Mouse (Mus musculus): ENCODE results near the gene Ankrd11. TPM values are rescaled to one million over a fixed set of nuclear protein-coding genes. Genes with fewer than 3 reads are reported as not detected.

Ankrd11 gene
- 63.9 and 67.3 TPM in 2 replicates for polyA plus RNA-seq (2015; fragmentation: Nextera tagmentation; extraction: Ambion mirVana)

GRCm38 (mm10) chr8:123042158-123042973 lies at the start of gene Ankrd11:
TSS of gene Ankrd11 (minus strand) at chr8:123042277.
- Histone ChIP-seq H3K4me1 (peaks cover 17% of the 10 kb centered on the region; the same call in 1 of the 2 replicates), H3K27me3 (replicated peaks) (no peaks in the 10 kb centered on the region), H3K4me3 (replicated peaks) (peak within 1 kb of the TSS; percentile 99), H3K9me3 (no peaks in the 10 kb centered on the region), H3K4me2 (peak within 1 kb of the TSS; percentile 75), H3K36me3 (no peaks in the 10 kb centered on the region), H3K9ac (peak within 1 kb of the TSS; percentile 100), H3K27ac (peak within 1 kb of the TSS; percentile 97)
- under 1% methylated on average over 82 of the region's 91 CpGs for WGBS
- peak; percentile 98 for ATAC-seq (ENCODE audit: insufficient read depth, low FRiP score, low read depth)

DNA sequence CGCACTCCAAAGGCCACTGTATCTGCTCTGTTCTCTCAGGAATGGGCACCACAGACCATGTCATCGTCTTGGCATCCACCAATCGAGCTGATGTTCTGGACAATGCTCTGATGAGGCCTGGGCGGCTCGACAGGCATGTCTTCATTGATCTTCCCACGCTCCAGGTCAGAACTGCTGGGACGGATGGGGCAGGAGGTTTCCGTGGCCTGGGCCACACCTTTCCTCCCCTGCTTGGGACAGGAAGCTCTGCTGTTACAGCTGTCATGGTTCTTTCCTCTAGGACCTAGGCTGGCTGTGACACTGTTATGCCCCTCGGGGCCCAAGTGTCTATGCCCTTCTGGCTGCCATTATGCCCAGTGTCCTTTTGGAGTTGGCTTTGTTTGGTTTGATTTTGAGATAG lies 45.2 kb upstream of the Ankrd11 start:
- Histone ChIP-seq H3K9ac (no peak overlapping the region), H3K27me3 (replicated peaks) (no peaks in the 10 kb centered on the region), H3K9me3 (no peaks in the 10 kb centered on the region), H3K36me3 (peaks cover 61% of the 10 kb centered on the region), H3K4me1 (no peaks in the 10 kb centered on the region), H3K4me2 (no peak overlapping the region), H3K4me3 (replicated peaks) (no peak overlapping the region), H3K27ac (no peak overlapping the region)
- no peak for ATAC-seq (ENCODE audit: insufficient read depth, low FRiP score, low read depth)
- WGBS, result 82% methylated on average over 9 of the region's 9 CpGs

GRCm38 (mm10) chr8:123083610-123084009 lies 41.5 kb upstream of the Ankrd11 start:
- Histone ChIP-seq H3K4me3 (replicated peaks) (no peak overlapping the region), H3K36me3 (peaks cover 34% of the 10 kb centered on the region), H3K27ac (no peak overlapping the region), H3K9me3 (no peaks in the 10 kb centered on the region), H3K4me2 (no peak overlapping the region), H3K27me3 (replicated peaks) (no peaks in the 10 kb centered on the region), H3K9ac (no peak overlapping the region), H3K4me1 (no peaks in the 10 kb centered on the region)
- WGBS, result 88% methylated on average over 12 of the region's 12 CpGs
- no peak for ATAC-seq (ENCODE audit: insufficient read depth, low FRiP score, low read depth)

- no peak overlapping the region for H3K4me3 ChIP-seq (replicated peaks)
- no peaks in the 10 kb centered on the region for H3K9me3 ChIP-seq
- no peak overlapping the region for H3K27ac ChIP-seq
- H3K4me1 ChIP-seq, result no peaks in the 10 kb centered on the region
- peaks cover 33% of the 10 kb centered on the region for H3K36me3 ChIP-seq
- H3K4me2 ChIP-seq, result no peak overlapping the region
- H3K9ac ChIP-seq, result no peak overlapping the region
- H3K27me3 ChIP-seq (replicated peaks), result no peaks in the 10 kb centered on the region
- WGBS, result 74% methylated on average over 6 of the region's 6 CpGs
- no peak for ATAC-seq (ENCODE audit: insufficient read depth, low FRiP score, low read depth)
These were observed 40.9 kb upstream of the Ankrd11 start for GRCm38 (mm10) chr8:123082993-123083392.

GRCm38 (mm10) chr8:123077213-123077612 lies 35.1 kb upstream of the Ankrd11 start:
- H3K27me3 ChIP-seq (replicated peaks), result no peaks in the 10 kb centered on the region
- H3K27ac ChIP-seq, result no peak overlapping the region
- no peaks in the 10 kb centered on the region for H3K4me1 ChIP-seq
- no peaks in the 10 kb centered on the region for H3K9me3 ChIP-seq
- H3K9ac ChIP-seq, result no peak overlapping the region
- peaks cover 41% of the 10 kb centered on the region for H3K36me3 ChIP-seq
- H3K4me3 ChIP-seq (replicated peaks), result no peak overlapping the region
- WGBS, result 85% methylated on average over 6 of the region's 6 CpGs
- no peak overlapping the region for H3K4me2 ChIP-seq
- no peak for ATAC-seq (ENCODE audit: insufficient read depth, low FRiP score, low read depth)

GRCm38 (mm10) chr8:123071176-123071575 lies 29.1 kb upstream of the Ankrd11 start:
- H3K27me3 ChIP-seq (replicated peaks), result no peaks in the 10 kb centered on the region
- no peak overlapping the region for H3K9ac ChIP-seq
- H3K9me3 ChIP-seq, result no peaks in the 10 kb centered on the region
- peaks cover 23% of the 10 kb centered on the region; the same call in 1 of the 2 replicates for H3K36me3 ChIP-seq
- H3K4me3 ChIP-seq (replicated peaks), result no peak overlapping the region
- no peak overlapping the region for H3K27ac ChIP-seq
- H3K4me2 ChIP-seq, result no peak overlapping the region
- H3K4me1 ChIP-seq, result peaks cover 10% of the 10 kb centered on the region
- 65% methylated on average over 4 of the region's 4 CpGs for WGBS
- ATAC-seq (ENCODE audit: insufficient read depth, low FRiP score, low read depth), result no peak

DNA sequence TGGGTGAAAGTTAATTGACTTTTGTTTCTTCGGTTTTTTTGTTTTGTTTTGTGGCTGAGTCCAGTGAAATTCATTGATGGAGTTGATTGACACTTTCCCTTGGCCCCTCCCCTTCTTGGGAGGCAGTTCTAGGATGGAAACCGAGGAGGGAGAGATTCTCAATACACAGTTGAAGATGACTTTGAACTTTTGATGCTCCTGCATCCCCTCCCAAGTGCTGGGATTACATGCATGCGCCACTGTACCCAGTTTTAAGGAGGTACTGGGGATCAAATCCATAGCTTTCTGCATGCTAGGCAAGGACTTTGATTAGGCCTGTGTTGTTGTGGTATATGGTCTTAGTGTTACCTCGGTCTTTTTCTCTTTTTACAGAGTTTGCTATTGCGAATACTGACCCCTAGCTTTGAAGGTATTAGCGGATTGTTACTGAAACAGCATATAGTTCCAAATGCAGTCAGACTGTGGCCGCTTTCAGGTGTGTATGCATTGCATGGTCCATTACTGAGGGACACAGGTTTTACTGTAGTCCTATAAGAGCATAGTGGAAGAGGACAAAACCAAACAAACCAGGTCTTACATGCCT lies 24.1 kb upstream of the Ankrd11 start:
- Histone ChIP-seq H3K9me3 (no peaks in the 10 kb centered on the region), H3K9ac (peak overlapping the region; percentile 92), H3K27ac (peak overlapping the region; percentile 86), H3K36me3 (no peaks in the 10 kb centered on the region), H3K27me3 (replicated peaks) (no peaks in the 10 kb centered on the region), H3K4me3 (replicated peaks) (peak overlapping the region; percentile 96), H3K4me2 (peak overlapping the region; percentile 75), H3K4me1 (peaks cover 16% of the 10 kb centered on the region)
- WGBS, result 35% methylated on average over 7 of the region's 7 CpGs
- ATAC-seq (ENCODE audit: insufficient read depth, low FRiP score, low read depth), result no peak

GRCm38 (mm10) chr8:123065214-123066100 lies 23.4 kb upstream of the Ankrd11 start:
- H3K4me3 ChIP-seq (replicated peaks), result peak overlapping the region; percentile 96
- peak overlapping the region; percentile 86 for H3K27ac ChIP-seq
- peak overlapping the region; percentile 75 for H3K4me2 ChIP-seq
- no peaks in the 10 kb centered on the region for H3K36me3 ChIP-seq
- peaks cover 16% of the 10 kb centered on the region for H3K4me1 ChIP-seq
- no peaks in the 10 kb centered on the region for H3K9me3 ChIP-seq
- peak; percentile 97 for ATAC-seq (ENCODE audit: insufficient read depth, low FRiP score, low read depth)
- no peaks in the 10 kb centered on the region for H3K27me3 ChIP-seq (replicated peaks)
- WGBS, result under 1% methylated on average over 83 of the region's 84 CpGs
- H3K9ac ChIP-seq, result peak overlapping the region; percentile 92

- peaks cover 16% of the 10 kb centered on the region for H3K4me1 ChIP-seq
- H3K9me3 ChIP-seq, result no peaks in the 10 kb centered on the region
- peak overlapping the region; percentile 84 for H3K27ac ChIP-seq
- peak overlapping the region; percentile 59; the same call in 1 of the 2 replicates for H3K9ac ChIP-seq
- no peaks in the 10 kb centered on the region for H3K36me3 ChIP-seq
- ATAC-seq (ENCODE audit: insufficient read depth, low FRiP score, low read depth), result peak; percentile 8; the same call in 1 of the 2 replicates
- H3K27me3 ChIP-seq (replicated peaks), result no peaks in the 10 kb centered on the region
- H3K4me2 ChIP-seq, result peak overlapping the region; percentile 75
- WGBS, result under 1% methylated on average over 14 of the region's 14 CpGs
- peak overlapping the region; percentile 96 for H3K4me3 ChIP-seq (replicated peaks)
These were observed 22.7 kb upstream of the Ankrd11 start for GRCm38 (mm10) chr8:123064809-123065213.

- Histone ChIP-seq H3K4me2 (peak overlapping the region; percentile 75), H3K4me1 (peaks cover 16% of the 10 kb centered on the region), H3K4me3 (replicated peaks) (peak overlapping the region; percentile 96; the same call in 1 of the 2 replicates), H3K27me3 (replicated peaks) (no peaks in the 10 kb centered on the region), H3K9me3 (no peaks in the 10 kb centered on the region), H3K36me3 (no peaks in the 10 kb centered on the region), H3K9ac (no peak overlapping the region), H3K27ac (no peak overlapping the region)
- WGBS, result 83% methylated on average over 4 of the region's 4 CpGs
- ATAC-seq (ENCODE audit: insufficient read depth, low FRiP score, low read depth), result no peak
These were observed 22.0 kb upstream of the Ankrd11 start for GRCm38 (mm10) chr8:123064072-123064471.

- H3K4me1 ChIP-seq, result peaks cover 16% of the 10 kb centered on the region
- H3K4me2 ChIP-seq, result no peak within 1 kb of the TSS
- ATAC-seq (ENCODE audit: insufficient read depth, low FRiP score, low read depth), result no peak
- no peaks in the 10 kb centered on the region for H3K9me3 ChIP-seq
- no peak within 1 kb of the TSS for H3K9ac ChIP-seq
- no peaks in the 10 kb centered on the region for H3K27me3 ChIP-seq (replicated peaks)
- WGBS, result 68% methylated on average over 7 of the region's 7 CpGs
- no peak within 1 kb of the TSS for H3K4me3 ChIP-seq (replicated peaks)
- no peak within 1 kb of the TSS for H3K27ac ChIP-seq
- no peaks in the 10 kb centered on the region for H3K36me3 ChIP-seq
These were observed 20.6 kb upstream of the Ankrd11 start, which contains the start of gene Spg7 for GRCm38 (mm10) chr8:123062721-123063120. TSS of gene Spg7 (plus strand) at chr8:123062942.

All from stomach, embryonic 15.5 days (tissue).